Mouse (Mus musculus) midbrain, embryonic 14.5 days (tissue): Measurements from ENCODE around the gene Ppp2r5a. TPM values are rescaled to one million over a fixed set of nuclear protein-coding genes. Genes with fewer than 3 reads are reported as not detected.
A peak's percentile ranks its signal among the peaks of the same experiment; 100 is the strongest.

Source experiments
- ATAC-seq: fragments of 200-750 bp; cut with Nextera tagmentation; 2 replicates; pipeline ENCODE4 v1.8.0; 2017; ENCODE audit warnings: moderate number of reproducible peaks, moderate library complexity; ENCODE audit not compliant: low FRiP score, low TSS enrichment
- DNase-seq: peaks from one replicate; pipeline ENCODE4 v3.0.0-alpha.2; 2015
- H3K27ac ChIP-seq: fragments of 300-500 bp; sonication (generic); replicated peaks from 2 replicates; pipeline ENCODE4 v1.5.1; 2014; ENCODE audit warnings: mild to moderate bottlenecking, low read depth, low read length, moderate library complexity
- H3K27me3 ChIP-seq: fragments of 300-500 bp; sonication (generic); 2 replicates; pipeline ENCODE4 v1.6.1; 2014; ENCODE audit warnings: low read length, control low read depth, mixed read lengths; ENCODE audit not compliant: control insufficient read depth, insufficient read depth
- H3K36me3 ChIP-seq: fragments of 300-500 bp; sonication (generic); 2 replicates; pipeline ENCODE4 v1.6.1; 2014; ENCODE audit warnings: low read length, control low read depth; ENCODE audit not compliant: control insufficient read depth, insufficient read depth
- H3K4me1 ChIP-seq: fragments of 300-500 bp; sonication (generic); 2 replicates; pipeline ENCODE4 v1.6.1; 2014; ENCODE audit warnings: mild to moderate bottlenecking, antibody characterized with exemption, low read length, control low read depth; ENCODE audit not compliant: control insufficient read depth, insufficient read depth
- H3K4me2 ChIP-seq: fragments of 300-500 bp; sonication (generic); 2 replicates; pipeline ENCODE4 v1.6.1; 2014; ENCODE audit warnings: mild to moderate bottlenecking, low read length, moderate library complexity
- H3K4me3 ChIP-seq: fragments of 300-500 bp; sonication (generic); replicated peaks from 2 replicates; pipeline ENCODE4 v1.5.1; 2014; ENCODE audit warnings: low read depth, low read length
- H3K9ac ChIP-seq: fragments of 300-500 bp; sonication (generic); replicated peaks from 2 replicates; pipeline ENCODE4 v1.6.1; 2014; ENCODE audit warnings: mild to moderate bottlenecking, low read length, moderate library complexity
- H3K9me3 ChIP-seq: fragments of 300-500 bp; sonication (generic); 2 replicates; pipeline ENCODE4 v1.6.1; 2016; ENCODE audit warnings: low read length, control low read depth, mixed read lengths; ENCODE audit not compliant: control insufficient read depth
- WGBS: fragments of 180-500 bp; shearing (Covaris S2); extraction: QIAGEN DNeasy Blood & Tissue Kit; methylation state at CpG from one replicate; pipeline ENCODE4 v1.1.7; 2014; 5-methylcytosine and 5-hydroxymethylcytosine counted together
- polyA plus RNA-seq: library from polyadenylated mRNA; unstranded; fragments of >200 nt; fragmentation: Nextera tagmentation; extraction: Ambion mirVana; gene quantifications from 2 replicates; pipeline ENCODE4 v1.2.1, GENCODE M21; 2014

Ppp2r5a gene
- polyA plus RNA-seq, 1 experiment from 2014 or later = 8.5 TPM

DNA sequence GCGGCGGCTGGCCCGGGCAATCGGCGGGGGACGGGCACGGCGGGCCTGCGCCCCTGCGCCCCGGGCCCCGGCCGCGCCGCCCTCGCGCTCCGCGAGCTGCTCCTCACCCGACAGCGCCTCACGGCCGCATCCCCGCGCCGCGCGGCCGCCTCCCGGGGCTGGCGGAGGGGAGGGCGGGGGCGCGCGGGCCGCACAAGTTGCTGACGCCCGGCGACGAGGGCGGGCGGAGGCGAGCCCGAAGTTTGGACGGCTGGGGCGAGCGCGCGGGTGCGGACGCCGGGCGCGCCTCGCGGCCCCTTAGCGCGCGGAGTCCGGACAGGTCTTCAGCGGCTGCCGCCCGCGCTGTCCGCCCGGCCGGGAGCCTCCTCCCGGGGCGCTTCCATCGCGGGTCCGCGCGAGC lies 6.6 kb downstream of the Ppp2r5a start:
- Histone ChIP-seq H3K4me3 (peak overlapping the region; percentile 66), H3K27me3 (0 out of 2 replicates have a peak, but pooled peaks cover 7% of the 10 kb centered on the region), H3K36me3 (no peaks in the 10 kb centered on the region), H3K9ac (peak overlapping the region; percentile 57), H3K4me1 (0 out of 2 replicates have a peak, but pooled peaks cover 2% of the 10 kb centered on the region), H3K9me3 (no peaks in the 10 kb centered on the region), H3K4me2 (peak overlapping the region; percentile 64), H3K27ac (peak overlapping the region; percentile 96)
- DNase-seq (peak; percentile 73), ATAC-seq (0 out of 2 replicates have a peak, but pooled peaks have one; percentile 3)
- under 1% methylated on average over 45 of the region's 74 CpGs for WGBS

DNA sequence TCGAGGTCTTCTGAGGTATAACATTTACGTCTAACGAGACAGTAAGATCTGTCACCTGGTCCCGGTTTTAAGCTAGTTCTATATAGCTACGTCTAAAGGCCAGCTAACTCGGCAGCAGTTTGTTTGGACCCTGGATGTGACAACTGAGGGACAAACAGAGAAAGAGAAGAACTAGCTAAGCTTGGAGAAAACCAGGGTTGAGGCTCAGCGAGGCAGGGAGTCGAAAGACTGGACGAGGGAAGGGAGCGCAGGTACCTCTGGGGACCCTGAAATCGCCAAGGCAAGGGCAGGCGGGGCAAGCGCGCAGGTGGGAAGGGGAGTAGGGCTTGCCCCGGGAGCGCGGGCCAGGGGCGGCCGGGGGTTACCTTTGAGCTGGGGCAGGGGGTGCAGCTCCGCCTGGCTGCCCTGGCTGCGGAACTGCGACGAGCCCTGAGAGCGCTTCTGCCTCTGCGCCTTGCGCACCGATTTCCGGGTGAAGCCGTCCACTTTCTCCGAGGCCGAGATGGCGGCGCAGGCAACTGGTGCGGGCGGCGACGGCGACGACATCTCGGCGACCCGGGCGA lies 7.1 kb downstream of the Ppp2r5a start:
- WGBS = 1% methylated on average over 43 of the region's 43 CpGs
- Histone ChIP-seq H3K9ac (peak overlapping the region; percentile 57), H3K9me3 (no peaks in the 10 kb centered on the region), H3K4me2 (peak overlapping the region; percentile 64), H3K4me3 (peak overlapping the region; percentile 66), H3K36me3 (no peaks in the 10 kb centered on the region), H3K27me3 (0 out of 2 replicates have a peak, but pooled peaks cover 7% of the 10 kb centered on the region), H3K27ac (0 out of 2 replicates have a peak overlapping the region, but pooled peaks have one; percentile 96), H3K4me1 (0 out of 2 replicates have a peak, but pooled peaks cover 2% of the 10 kb centered on the region)
- DNase-seq = peak; percentile 48
- ATAC-seq = no peak

DNA sequence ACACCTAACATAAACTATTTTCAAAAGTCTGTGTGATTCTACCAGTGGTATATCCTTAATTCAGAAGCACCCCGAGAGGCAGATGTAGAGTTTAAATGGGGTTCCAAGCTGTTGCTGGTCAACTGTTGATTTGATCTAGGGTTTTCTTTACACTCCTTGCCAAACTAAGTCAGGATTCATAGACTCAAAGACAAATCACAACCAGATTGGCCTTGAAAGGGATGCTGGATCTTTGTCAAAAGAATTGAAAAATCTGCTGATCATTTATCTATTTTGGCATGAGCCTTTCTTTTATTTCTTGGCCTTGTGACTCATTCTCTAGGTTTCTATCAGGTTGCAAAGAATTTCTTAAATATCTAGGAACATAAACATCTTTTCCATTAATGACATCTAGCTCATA lies 7.9 kb downstream of the Ppp2r5a start:
- 0 out of 2 replicates have a peak, but pooled peaks cover 2% of the 10 kb centered on the region for H3K4me1 ChIP-seq
- no peaks in the 10 kb centered on the region for H3K36me3 ChIP-seq
- DNase-seq (no peak), ATAC-seq (no peak)
- 0 out of 2 replicates have a peak, but pooled peaks cover 7% of the 10 kb centered on the region for H3K27me3 ChIP-seq
- H3K4me3 ChIP-seq = no peak overlapping the region
- no peak overlapping the region for H3K9ac ChIP-seq
- H3K27ac ChIP-seq = no peak overlapping the region
- 65% methylated on average over 1 of the region's 1 CpGs for WGBS
- peak overlapping the region; percentile 64 for H3K4me2 ChIP-seq
- no peaks in the 10 kb centered on the region for H3K9me3 ChIP-seq

DNA sequence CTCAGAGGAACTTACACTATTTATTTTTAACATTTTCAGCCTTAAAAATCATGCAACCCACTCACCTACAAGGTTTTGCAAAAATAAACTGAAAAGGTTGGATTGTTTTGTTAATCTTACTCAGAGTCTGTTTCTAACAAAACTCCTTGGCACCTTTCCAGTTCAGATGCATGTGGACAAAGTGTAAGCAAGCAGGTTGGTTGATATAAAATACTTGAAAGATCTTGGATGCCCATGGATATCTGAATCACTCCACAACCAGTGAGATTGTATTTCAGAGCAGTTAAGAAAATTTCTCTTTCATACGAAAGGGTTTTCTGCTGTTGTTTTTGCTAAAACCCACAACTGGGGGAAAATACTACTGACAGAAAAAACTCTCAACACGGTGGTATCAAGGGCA lies 8.9 kb downstream of the Ppp2r5a start:
- Histone ChIP-seq H3K9ac (no peak overlapping the region; the same call in 1 of the 2 replicates), H3K36me3 (no peaks in the 10 kb centered on the region), H3K9me3 (no peaks in the 10 kb centered on the region), H3K27ac (no peak overlapping the region), H3K4me1 (0 out of 2 replicates have a peak, but pooled peaks cover 2% of the 10 kb centered on the region), H3K4me3 (no peak overlapping the region), H3K27me3 (0 out of 2 replicates have a peak, but pooled peaks cover 7% of the 10 kb centered on the region), H3K4me2 (no peak overlapping the region)
- DNase-seq (peak; percentile 27), ATAC-seq (no peak)
- 69% methylated on average over 2 of the region's 2 CpGs for WGBS

DNA sequence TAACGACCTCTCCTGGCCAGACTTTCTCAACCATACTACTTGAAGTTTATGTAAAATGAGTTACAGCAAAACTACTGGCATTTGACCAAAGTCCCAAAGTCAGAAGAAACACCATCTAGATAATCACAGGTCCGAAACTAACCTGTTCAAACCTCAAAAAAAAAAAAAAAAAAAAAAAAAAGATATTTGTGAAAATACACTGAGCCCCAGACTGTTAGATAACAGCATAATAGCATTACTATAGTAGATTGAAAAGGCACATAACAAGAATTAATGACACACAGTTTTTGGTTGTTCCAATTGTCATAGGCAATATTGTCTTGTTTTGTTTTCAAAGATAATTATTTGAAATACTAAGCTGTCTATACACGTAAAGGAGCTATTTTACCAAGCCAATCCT lies 9.5 kb downstream of the Ppp2r5a start:
- H3K4me1 ChIP-seq = 0 out of 2 replicates have a peak, but pooled peaks cover 2% of the 10 kb centered on the region
- no peak for ATAC-seq

DNA sequence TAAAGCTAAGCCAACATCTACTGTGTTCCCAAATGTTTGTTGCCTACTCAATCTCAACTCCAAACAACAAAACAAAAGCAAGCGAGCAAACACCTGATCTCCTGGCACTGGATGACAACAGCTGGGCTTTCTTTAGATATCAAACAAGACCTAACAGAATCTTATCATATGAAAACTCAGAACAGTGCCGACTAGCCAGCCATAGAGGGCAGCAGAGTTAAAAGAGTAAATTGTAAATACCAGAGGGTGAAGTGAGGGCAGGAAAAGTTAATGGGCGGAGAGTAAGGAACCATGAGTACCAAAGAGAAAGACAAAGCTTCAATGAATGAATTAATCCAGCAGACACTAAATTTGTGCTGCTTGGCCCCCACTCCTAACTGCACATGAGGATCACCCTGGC lies 11.8 kb downstream of the Ppp2r5a start:
- Histone ChIP-seq H3K36me3 (no peaks in the 10 kb centered on the region), H3K4me2 (no peak overlapping the region), H3K9ac (no peak overlapping the region), H3K9me3 (no peaks in the 10 kb centered on the region), H3K27ac (no peak overlapping the region), H3K27me3 (0 out of 2 replicates have a peak, but pooled peaks cover 7% of the 10 kb centered on the region), H3K4me1 (no peaks in the 10 kb centered on the region), H3K4me3 (no peak overlapping the region)
- DNase-seq = peak; percentile 83
- no peak for ATAC-seq
- WGBS = 18% methylated on average over 3 of the region's 3 CpGs

More for the DNA sequence above, 9.5 kb downstream of the Ppp2r5a start:
- WGBS = 93% methylated on average over 3 of the region's 3 CpGs
- no peak overlapping the region for H3K9ac ChIP-seq
- H3K9me3 ChIP-seq = no peaks in the 10 kb centered on the region
- DNase-seq = no peak
- H3K4me3 ChIP-seq = no peak overlapping the region
- H3K4me2 ChIP-seq = no peak overlapping the region
- H3K36me3 ChIP-seq = no peaks in the 10 kb centered on the region
- 0 out of 2 replicates have a peak, but pooled peaks cover 7% of the 10 kb centered on the region for H3K27me3 ChIP-seq
- H3K27ac ChIP-seq = no peak overlapping the region

DNA sequence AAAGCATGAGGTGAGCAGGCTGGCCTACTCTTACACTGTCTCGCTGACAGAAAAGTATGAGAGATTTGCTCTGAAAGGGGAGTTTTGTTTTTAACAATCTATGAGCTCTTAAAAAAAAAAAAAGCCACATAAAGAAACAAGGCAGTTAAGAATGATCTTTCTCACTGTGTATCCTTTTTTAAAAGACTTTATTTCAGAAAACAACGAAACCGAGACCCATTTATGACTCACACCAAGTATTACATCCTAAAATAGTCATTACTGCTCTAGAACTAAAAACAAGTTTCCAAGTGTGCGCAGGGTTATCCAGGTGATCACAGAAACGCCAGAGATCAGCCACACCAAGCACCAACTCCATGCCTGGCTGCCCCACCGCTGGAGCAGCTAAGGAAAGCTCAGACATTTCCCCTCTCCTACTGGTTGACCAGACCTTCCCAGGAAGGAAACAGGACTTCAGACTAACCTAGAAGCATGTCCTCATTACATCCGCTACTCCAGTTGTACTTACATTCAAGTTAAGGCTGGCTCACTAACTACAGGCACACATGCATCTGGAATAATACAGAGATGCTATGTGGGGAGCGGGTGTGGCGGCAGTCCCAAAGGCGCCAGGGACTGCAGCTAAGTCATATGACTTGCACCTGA lies 18.2 kb downstream of the Ppp2r5a start:
- Histone ChIP-seq H3K9me3 (no peaks in the 10 kb centered on the region), H3K27ac (no peak overlapping the region), H3K4me3 (no peak overlapping the region), H3K36me3 (no peaks in the 10 kb centered on the region), H3K4me2 (no peak overlapping the region), H3K9ac (no peak overlapping the region), H3K4me1 (no peaks in the 10 kb centered on the region), H3K27me3 (no peaks in the 10 kb centered on the region)
- ATAC-seq (no peak), DNase-seq (no peak)
- WGBS = 97% methylated on average over 10 of the region's 10 CpGs

DNA sequence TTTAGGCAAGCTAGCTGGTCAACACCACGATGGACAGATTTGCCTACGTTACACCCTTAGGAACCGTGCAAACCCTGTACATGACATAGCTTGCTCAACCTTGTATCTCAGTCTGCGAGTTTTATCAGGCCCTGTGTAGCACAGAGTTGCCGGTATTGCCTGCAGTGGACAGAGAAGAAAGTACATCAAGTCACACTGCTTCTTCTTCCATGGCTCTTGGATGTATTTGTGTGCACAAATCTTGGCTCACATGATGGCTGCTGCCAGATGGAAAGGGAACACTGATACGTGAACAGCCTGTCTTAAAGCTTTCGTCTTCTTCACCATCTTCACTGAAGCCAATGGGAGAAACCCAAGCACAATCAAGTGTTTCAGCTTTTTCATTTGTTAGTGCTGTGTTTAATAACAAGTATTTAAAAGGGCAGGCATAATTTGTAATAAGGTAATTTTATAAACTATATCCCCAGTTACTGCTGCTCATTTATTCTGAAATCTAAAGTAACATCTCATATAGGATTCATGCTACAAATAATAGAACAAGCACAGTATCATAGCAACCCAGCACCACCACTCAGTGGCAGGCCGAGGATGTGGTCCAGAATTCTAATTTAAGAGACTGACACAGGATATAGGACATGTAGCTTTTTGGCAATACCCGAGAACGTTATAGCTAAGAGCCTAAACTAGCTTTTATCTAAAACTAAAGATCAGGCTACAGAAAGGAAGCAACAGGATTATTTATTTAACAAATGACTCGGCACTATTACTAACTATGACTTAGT lies 20.9 kb downstream of the Ppp2r5a start:
- no peak for ATAC-seq
- DNase-seq = peak; percentile 17
- Histone ChIP-seq H3K4me1 (no peaks in the 10 kb centered on the region), H3K27me3 (no peaks in the 10 kb centered on the region), H3K9ac (no peak overlapping the region), H3K4me3 (no peak overlapping the region), H3K36me3 (no peaks in the 10 kb centered on the region), H3K4me2 (no peak overlapping the region), H3K27ac (peak overlapping the region; percentile 43; the same call in 1 of the 2 replicates), H3K9me3 (no peaks in the 10 kb centered on the region)
- WGBS = 80% methylated on average over 11 of the region's 11 CpGs
